Mouse (Mus musculus): Measurements from ENCODE around the gene Cast. TPM values are rescaled to one million over a fixed set of nuclear protein-coding genes. Genes with fewer than 3 reads are reported as not detected.

Cast gene
- total RNA-seq, 2 experiments from 2014 or later: 114 to 121 TPM

- DNase-seq: no peak
- intact Hi-C loops (cut with DNase I): no loop called here
Measured at GRCm38 (mm10) chr13:74719002-74719401, 89.6 kb downstream of the Cast start.

- DNase-seq: no peak
- intact Hi-C loops (cut with DNase I): no loop called here
Measured at GRCm38 (mm10) chr13:74696225-74696624, 112.4 kb downstream of the Cast start.

DNA sequence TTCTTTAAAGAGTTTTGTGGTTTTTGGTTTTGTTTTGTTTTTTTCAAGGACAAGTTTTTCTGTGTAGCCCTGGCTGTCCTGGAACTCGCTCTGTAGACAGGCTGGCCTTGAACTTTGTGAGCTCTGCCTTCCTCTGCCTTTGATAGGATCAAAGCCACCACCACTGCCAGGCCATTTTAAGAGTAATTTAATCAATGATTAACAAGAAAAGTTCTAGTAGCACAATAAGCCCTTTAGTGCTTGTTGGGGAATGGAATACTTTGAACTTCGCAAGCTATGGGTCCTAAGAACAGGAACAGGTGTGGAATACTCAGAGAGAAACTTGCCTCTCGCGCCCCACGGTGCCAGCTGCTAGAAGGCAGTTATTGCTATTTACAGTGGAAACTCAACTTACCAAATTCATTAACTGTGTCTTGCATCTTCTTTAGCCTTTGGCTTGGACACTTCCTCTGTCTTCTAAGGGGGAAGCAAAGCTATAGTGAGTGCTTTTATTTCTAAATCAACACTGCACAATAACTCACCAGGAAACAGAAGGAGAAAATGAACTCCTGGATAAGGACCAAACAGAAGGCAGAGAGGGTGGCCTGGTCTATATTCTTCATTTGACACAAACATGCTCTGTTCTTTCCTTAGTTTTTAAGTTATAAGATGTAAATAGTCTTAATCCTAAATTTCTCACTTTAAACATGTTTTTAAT is 113.0 kb downstream of the Cast start:
- no peak for DNase-seq
- intact Hi-C loops (cut with DNase I): no loop called here

Other genes starting within 250 kb of the Cast start
- gene Erap1, start 169.2 kb downstream of the Cast start, total RNA-seq (2021): 10 to 100 TPM; 48.7 to 58.7 TPM